Mouse (Mus musculus): ENCODE data around the gene Slc26a3.

- TF ChIP-seq CTCF (IDR thresholded peaks at IDR 0.05; ENCODE audit: low read depth) (no peak), EP300 (optimal IDR thresholded peaks at IDR 0.05) (no peak)
These were observed 13.4 kb upstream of the Slc26a3 start for GRCm38 (mm10) chr12:31377241-31377640.

Measured in stomach, postnatal 0 days (tissue).